ENCODE assay signal across 18 mouse cellular contexts in the genomic region with DNA sequence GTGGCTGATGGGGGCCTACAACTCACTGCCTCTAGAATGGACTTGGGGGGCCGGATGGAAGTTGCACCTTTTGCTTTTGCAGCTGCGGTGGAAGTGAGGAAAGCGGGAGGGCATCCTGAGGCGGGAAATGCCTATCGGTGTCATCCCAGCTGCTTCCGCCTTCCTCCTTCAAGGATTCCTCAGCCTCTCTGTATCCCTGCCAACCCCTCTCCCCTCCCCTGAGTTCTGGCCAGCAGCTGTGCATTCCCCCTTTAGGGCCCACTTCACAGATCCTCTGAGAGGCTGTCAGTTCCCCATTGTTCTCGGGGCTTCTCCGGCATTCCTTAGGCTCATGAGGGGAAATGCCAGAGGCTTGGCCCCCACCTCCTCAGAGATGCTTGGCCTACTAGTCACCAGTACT. TPM values are rescaled to one million over a fixed set of nuclear protein-coding genes. Genes with fewer than 3 reads are reported as not detected.
DNase-seq lines count a peak whose midpoint lies in the region; ATAC-seq and TF ChIP-seq lines count a peak whose summit lies in the region.
"Had no signal": no experiment of that assay in that cellular context is flagged by ENCODE, and none has a peak within 500 bp of the region (broad histone marks: within the 10 kb centered on the region; RNA-seq: fewer than 3 reads in every experiment).

No protein-coding gene starts in this region.

- peak; percentile 22 for DNase-seq in embryo, embryonic 10 days (ENCODE audit: low spot score)
- DNase-seq in embryo, embryonic 11 days: no peak
- DNase-seq in kidney, adult 2 months: peak; percentile 35
- DNase-seq in kidney, adult 18-20 months: no peak
- DNase-seq in stomach, postnatal 0 days (ENCODE audit: low spot score): no peak
- no peak for DNase-seq in cerebellum, adult 8-10 months
- no peak for DNase-seq in frontal cortex, adult 2 months (ENCODE audit: extremely low spot score in 1 of 2, low spot score in 1 of 2)
- DNase-seq: cerebellum, adult 18-20 months; gastrocnemius, postnatal 25 days; heart, postnatal 10 days; layer of hippocampus, postnatal 36 days; right cerebral cortex, postnatal 25 days had no signal

- H3K27ac ChIP-seq in kidney, adult 2 months (ENCODE audit: insufficient read depth, low read depth, low read length): no peak overlapping the region
- H3K27ac ChIP-seq in stomach, embryonic 16.5 days (ENCODE audit: low read length): no peak overlapping the region
- H3K27ac ChIP-seq in stomach, postnatal 0 days (replicated peaks): no peak overlapping the region
- H3K27ac ChIP-seq: embryonic facial prominence, embryonic 13.5 days; limb, embryonic 13.5 days; macrophage had no signal

- ATAC-seq in stomach, embryonic 16.5 days (ENCODE audit: insufficient read depth, low FRiP score): peak; percentile 33; the same call in 1 of the 2 replicates
- ATAC-seq in stomach, postnatal 0 days (ENCODE audit: low FRiP score, low TSS enrichment): no peak
- ATAC-seq: forebrain, embryonic 16.5 days; inflammation-experienced regulatory T-cells, adult 6 months had no signal

- TF ChIP-seq POLR2A in kidney, adult 2 months (IDR thresholded peaks at IDR 0.05; ENCODE audit: low read depth, low read length): no peak

- TF ChIP-seq CTCF in kidney, adult 2 months (conservative IDR thresholded peaks at IDR 0.05; ENCODE audit: insufficient read depth, insufficient read length, low read depth, low read length): no peak
- TF ChIP-seq CTCF in stomach, postnatal 0 days (IDR thresholded peaks at IDR 0.05; ENCODE audit: low read depth): no peak

- WGBS in kidney, adult 2 months: 62% methylated on average over 7 of the region's 8 CpGs
- 52% methylated on average over 8 of the region's 8 CpGs for WGBS in stomach, embryonic 16.5 days
- 68% methylated on average over 7 of the region's 8 CpGs for WGBS in stomach, postnatal 0 days

- no peaks in the 10 kb centered on the region for H3K27me3 ChIP-seq in kidney, adult 2 months (replicated peaks; ENCODE audit: control insufficient read depth, insufficient read depth, low read length)
- no peaks in the 10 kb centered on the region for H3K27me3 ChIP-seq in stomach, embryonic 16.5 days (ENCODE audit: control insufficient read depth, insufficient read depth, low read length)
- H3K27me3 ChIP-seq in stomach, postnatal 0 days (ENCODE audit: control insufficient read depth, insufficient read depth, low read length): no peaks in the 10 kb centered on the region
- H3K27me3 ChIP-seq: embryonic facial prominence, embryonic 13.5 days; limb, embryonic 13.5 days had no signal

- no peaks in the 10 kb centered on the region for H3K36me3 ChIP-seq in kidney, adult 2 months (ENCODE audit: control insufficient read depth, insufficient read depth, low read length)
- no peaks in the 10 kb centered on the region for H3K36me3 ChIP-seq in stomach, embryonic 16.5 days (ENCODE audit: control insufficient read depth, insufficient read depth, low read length)
- H3K36me3 ChIP-seq in stomach, postnatal 0 days (ENCODE audit: control insufficient read depth, insufficient read depth, low read length): no peaks in the 10 kb centered on the region
- H3K36me3 ChIP-seq: embryonic facial prominence, embryonic 13.5 days; limb, embryonic 13.5 days had no signal

- H3K4me2 ChIP-seq in stomach, embryonic 16.5 days (ENCODE audit: low read depth, low read length): no peak overlapping the region
- no peak overlapping the region for H3K4me2 ChIP-seq in stomach, postnatal 0 days (replicated peaks; ENCODE audit: low read depth)
- H3K4me2 ChIP-seq: embryonic facial prominence, embryonic 13.5 days; limb, embryonic 13.5 days had no signal

- TF ChIP-seq EP300 in stomach, postnatal 0 days (optimal IDR thresholded peaks at IDR 0.05): no peak

- H3K4me3 ChIP-seq in kidney, adult 2 months (ENCODE audit: insufficient read depth, low read depth, low read length): no peak overlapping the region
- H3K4me3 ChIP-seq in stomach, embryonic 16.5 days (replicated peaks; ENCODE audit: low read length): no peak overlapping the region
- H3K4me3 ChIP-seq in stomach, postnatal 0 days (ENCODE audit: low read depth, low read length): no peak overlapping the region
- H3K4me3 ChIP-seq: embryonic facial prominence, embryonic 13.5 days; limb, embryonic 13.5 days had no signal

- H3K9ac ChIP-seq in stomach, embryonic 16.5 days (ENCODE audit: low read length): no peak overlapping the region
- no peak overlapping the region for H3K9ac ChIP-seq in stomach, postnatal 0 days (ENCODE audit: low read length)
- H3K9ac ChIP-seq: embryonic facial prominence, embryonic 13.5 days; limb, embryonic 13.5 days had no signal

- H3K9me3 ChIP-seq in stomach, embryonic 16.5 days (replicated peaks; ENCODE audit: control insufficient read depth, low read length): no peaks in the 10 kb centered on the region
- H3K9me3 ChIP-seq in stomach, postnatal 0 days (ENCODE audit: control insufficient read depth, low read length): no peaks in the 10 kb centered on the region
- H3K9me3 ChIP-seq: embryonic facial prominence, embryonic 13.5 days; limb, embryonic 13.5 days had no signal

- no peaks in the 10 kb centered on the region for H3K4me1 ChIP-seq in kidney, adult 2 months (ENCODE audit: control insufficient read depth, insufficient read depth, low read length)
- H3K4me1 ChIP-seq in stomach, embryonic 16.5 days (ENCODE audit: control insufficient read depth, insufficient read depth, low read length): no peaks in the 10 kb centered on the region
- H3K4me1 ChIP-seq in stomach, postnatal 0 days (replicated peaks; ENCODE audit: control insufficient read depth, insufficient read depth): no peaks in the 10 kb centered on the region
- H3K4me1 ChIP-seq: embryonic facial prominence, embryonic 13.5 days; limb, embryonic 13.5 days had no signal

RNA-seq across cellular contexts. Expression of gene Apln, which starts 28.6 kb away (rescaled TPM):
- 8.1 and 10.8 TPM in 2 replicates for polyA plus RNA-seq in kidney, adult 2 months (2012; rRNA removed)
- 5.1 and 6.5 TPM in 2 replicates for polyA plus RNA-seq in stomach, embryonic 16.5 days (2015; fragmentation: Nextera tagmentation; extraction: Ambion mirVana)
- polyA plus RNA-seq in stomach, postnatal 0 days (2015; fragmentation: Nextera tagmentation; extraction: Ambion mirVana): 3.0 and 3.1 TPM in 2 replicates
- 20.0 and 25.3 TPM in 2 replicates for polyA plus RNA-seq in frontal cortex, adult 2 months (2012; rRNA removed)

Comparison
In these comparisons a context has a peak if more than half of its experiments do, and no peak if none do; other contexts are left out.
1. DNase-seq: peak in embryo, embryonic 10 days (single experiment) and kidney, adult 2 months (single experiment); none in embryo, embryonic 11 days (single experiment), kidney, adult 18-20 months (single experiment), stomach, postnatal 0 days (single experiment), cerebellum, adult 8-10 months (single experiment) and frontal cortex, adult 2 months (0 of 2).